Mouse (Mus musculus): Measurements from ENCODE around the gene Agrn. TPM values are rescaled to one million over a fixed set of nuclear protein-coding genes. Genes with fewer than 3 reads are reported as not detected.

The Agrn gene
- polyA plus RNA-seq, 1 experiment, result 139 TPM

DNA sequence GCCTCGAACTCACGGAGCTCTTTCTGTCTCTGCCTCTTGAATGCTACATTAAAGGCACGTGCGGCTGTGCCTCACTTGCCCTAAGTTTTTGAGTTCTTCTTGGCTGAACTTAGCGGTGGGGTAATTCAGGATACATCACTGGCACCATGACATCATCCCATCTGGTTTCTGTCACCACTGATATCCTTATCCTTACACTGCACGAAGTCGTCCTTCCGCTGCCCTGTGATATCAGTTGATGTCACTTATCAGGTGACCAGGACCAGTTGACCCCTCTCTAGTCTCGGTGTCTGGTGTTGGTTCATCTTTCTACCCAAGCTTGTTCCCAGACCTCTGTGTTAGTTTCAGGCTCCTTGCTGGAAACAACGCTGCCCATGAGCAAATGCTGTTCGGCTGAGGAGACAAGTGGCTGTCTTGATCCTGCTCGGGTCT lies 5.2 kb upstream of the Agrn start:
- no peak for DNase-seq (ENCODE audit: low spot score)

DNA sequence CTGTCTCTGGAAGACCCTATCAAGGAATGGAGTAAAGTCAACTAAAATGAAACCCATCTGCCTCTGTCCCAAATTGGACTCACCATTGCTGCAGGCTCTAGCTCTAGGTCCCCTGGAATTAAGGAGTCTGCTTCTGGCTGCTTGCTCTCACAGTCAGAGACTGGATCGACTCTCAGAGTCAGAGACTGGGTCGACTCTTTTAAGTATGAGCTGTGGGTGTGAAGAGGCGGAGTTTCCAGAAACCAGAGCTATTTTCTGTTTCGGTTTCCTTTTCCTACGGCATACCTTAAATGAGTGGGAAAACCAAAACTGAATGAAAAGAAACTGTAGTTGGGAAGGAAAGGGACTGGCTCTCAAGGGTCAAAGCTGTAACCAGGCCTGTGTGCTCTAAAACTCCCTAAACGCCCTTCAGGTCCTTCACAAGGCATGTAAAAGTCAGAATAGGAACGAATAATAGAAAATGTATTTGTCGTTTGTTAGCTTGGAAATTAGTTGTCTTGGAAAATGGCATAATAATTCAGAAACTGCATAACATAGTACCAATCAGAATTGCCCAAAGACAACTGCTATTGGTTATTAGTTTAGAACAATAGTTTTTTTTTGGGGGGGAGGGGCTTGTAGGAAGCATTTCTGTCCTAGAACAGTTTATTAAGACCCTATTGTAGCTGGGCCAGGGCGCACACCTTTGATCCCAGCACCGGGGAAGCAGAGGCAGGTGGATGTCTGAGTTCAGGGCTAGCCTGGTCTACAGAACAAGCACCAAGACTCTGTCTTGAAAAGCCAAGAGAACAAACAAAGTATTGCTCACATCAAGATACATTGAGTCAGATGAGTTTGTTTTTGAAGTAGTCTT lies 3.6 kb upstream of the Agrn start, which contains the start of gene Isg15:
Gene Isg15 (minus strand): TSS at position 196 of the 853 bp plus-strand sequence.
- no peak for DNase-seq (ENCODE audit: low spot score)

DNA sequence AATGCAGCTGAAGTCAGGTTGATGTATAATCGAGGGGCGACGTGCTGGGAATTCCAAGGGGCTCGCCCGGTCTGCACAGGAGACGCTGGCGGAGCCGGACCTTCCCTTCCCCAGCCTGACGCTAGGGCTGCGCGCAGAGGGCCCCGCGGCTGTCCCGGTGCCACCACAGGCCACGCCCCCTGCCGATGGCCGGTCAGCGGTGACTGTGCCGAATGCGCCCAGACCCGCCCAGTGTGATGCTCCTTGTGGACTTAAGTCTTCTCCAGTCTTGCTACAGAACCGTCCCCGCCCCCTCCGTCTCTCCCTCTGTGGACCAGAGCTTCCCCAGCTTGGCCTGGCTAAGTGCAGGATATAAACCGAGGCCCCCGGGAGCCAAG lies 529 bp upstream of the Agrn start:
- peak; percentile 76 for DNase-seq (ENCODE audit: low spot score)

DNA sequence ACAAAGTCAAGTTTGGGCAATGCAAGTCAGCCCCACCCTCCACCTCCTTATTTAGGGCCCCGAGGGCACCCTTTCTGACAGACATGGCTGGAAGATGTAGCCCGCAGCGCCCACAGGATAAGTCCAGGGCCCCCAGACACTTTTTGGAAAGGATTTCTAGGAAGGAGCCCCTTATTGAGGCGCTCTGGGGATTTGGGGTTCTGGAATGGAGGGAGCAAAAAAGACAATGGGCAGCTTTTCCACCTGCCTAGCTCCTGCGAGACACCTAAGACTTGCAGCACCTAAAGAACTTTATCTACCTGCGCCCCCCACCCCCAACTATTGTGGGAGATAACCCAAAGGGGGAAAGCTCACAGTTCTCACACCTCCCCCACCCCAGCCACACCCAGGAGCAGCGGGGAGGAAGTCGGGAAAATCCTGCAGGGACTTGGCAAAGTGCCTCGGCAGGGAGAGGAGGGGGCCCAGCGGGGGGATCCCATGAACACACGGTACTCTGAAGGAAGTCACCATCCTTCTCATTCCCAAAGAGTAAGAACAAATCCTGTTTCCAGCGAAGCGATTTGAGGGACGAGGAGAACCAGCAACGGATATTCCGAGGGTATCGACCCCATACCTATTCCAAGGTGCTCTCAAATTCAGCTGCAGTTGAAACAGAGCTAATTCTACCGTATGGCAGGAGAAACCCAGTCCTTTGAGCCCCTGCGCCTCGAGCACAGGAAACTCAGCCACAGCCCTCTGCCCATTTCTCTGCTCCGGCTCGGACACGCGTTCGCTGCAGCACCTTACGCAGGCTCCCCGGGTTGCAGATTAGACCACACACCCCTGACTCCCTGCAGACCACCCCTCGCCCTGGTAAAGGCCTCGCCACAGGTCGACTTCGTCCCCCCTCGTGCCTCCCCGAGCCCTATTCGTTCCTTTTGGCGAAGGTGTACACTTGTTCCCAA lies 1.1 kb downstream of the Agrn start:
- DNase-seq (ENCODE audit: low spot score), result no peak

DNA sequence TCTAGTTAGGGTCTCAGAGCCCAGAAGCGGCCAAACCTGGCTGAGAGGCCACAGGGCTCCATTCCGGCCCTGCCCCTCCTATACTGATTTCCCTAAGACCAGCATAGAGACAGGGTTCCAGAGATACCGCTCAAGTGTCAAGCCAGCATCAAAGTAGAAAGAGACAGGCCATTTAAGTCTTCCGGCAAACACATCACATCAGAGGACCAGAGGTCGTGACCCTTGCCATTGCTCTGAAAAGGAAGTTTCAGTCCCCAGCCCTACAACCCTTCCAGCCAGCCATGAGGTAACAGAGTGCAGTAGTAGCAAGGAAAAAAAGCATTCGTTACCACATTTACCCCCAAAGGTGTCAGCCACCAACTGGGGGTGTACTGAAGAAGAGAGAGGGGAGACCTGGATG lies 2.9 kb downstream of the Agrn start:
- no peak for DNase-seq (ENCODE audit: low spot score)

DNA sequence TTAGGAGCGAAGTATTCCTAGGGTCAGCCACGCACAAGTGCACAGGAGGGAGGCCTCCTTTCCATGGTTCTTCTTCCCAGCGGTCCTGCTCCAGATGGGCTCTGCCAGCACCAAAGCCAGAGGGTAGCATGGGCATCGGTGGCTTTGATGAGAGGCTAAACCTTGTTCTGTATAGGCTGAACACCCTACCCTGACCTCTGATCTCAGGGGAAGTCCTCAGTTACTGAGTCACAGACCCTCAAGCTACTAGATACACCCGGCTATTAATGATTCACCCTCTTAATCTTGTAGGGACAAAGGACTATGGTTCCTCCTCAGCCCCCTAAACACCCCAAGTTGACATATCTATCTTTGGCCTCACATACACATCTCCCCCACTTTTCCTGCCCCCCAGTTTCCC lies 3.4 kb downstream of the Agrn start:
- no peak for DNase-seq (ENCODE audit: low spot score)

DNA sequence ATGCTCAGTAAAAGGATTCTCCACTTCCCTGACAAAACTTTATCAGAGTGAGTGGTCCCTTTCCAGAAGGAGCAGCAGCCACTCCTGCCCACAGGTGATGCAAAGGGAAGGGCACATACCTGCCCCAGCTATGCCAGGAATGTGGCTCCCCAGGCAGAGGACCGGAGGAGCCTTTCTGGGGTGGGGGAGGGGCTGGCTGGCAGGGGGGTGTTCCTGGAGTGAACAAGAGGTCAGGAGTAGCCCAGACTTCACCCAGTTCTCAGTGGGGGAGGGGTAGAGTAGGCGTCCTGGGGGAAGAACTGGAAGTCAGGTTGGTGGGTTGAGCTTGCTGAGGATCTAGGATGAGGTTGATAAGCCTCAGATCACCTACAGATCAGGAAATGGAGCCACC lies 4.1 kb downstream of the Agrn start:
- DNase-seq (ENCODE audit: low spot score), result no peak

DNA sequence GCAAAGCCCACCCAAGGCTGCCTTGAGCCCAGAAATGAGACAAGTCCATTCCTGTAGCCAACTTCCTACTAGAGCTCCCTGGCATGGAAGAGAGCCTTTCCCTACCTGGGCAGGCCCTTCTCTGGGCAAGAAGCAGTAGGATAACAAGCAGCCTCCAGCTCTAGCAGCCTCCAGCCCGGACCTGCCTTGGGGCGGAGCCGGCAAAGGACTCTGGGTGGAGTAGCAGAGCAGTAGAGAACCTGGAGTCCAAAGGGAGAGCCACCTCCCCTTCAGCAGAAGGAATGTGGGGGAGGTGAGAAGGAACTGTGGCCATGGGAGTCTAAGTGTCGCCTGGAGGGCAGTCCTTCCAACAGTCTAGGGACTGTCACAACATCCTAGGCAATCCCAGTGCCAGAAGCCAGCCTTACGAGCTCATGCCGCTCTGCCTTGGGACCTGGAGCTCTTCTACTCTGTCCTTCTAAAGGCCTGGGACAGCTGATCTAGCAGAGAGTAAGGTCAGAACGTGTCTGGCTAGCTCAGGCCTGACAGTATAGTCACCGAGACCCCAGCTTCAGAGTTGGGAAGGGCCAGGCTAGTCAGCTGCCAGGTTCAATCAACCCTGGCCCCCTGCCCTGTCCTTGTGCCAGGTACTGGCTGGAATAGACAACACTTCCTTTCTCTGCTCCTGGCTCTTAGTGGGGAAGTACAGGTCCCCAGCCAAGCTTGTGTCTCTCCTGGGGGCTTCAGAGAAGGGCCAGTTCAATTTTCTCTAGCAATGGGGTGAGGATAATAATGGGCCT lies 4.7 kb downstream of the Agrn start:
- DNase-seq (ENCODE audit: low spot score), result peak; percentile 45

DNA sequence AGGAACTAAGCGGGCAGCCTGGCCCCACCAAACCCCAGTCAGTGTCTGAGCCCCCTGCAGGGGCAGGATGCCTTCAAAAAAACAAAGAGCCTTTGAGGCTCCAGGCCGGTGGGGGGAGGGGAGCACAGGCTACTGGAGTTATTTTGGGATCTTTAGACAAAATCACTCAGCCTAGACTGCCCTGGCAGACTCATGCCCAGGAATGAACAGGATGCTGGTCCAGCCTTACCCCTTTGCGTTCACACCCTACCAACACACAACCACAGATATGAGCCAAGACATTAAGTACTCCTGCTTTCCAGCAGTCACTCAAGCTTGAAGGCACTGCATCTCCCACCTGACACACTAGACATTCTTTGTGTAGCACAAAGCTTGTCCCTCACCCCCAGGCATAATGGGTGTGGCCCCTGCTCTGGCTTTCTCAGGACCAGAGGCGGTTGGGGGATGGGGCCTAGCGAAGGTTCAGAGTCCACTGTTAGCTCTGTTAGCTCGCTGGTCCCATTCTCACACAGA lies 8.4 kb downstream of the Agrn start:
- no peak for DNase-seq (ENCODE audit: low spot score)

DNA sequence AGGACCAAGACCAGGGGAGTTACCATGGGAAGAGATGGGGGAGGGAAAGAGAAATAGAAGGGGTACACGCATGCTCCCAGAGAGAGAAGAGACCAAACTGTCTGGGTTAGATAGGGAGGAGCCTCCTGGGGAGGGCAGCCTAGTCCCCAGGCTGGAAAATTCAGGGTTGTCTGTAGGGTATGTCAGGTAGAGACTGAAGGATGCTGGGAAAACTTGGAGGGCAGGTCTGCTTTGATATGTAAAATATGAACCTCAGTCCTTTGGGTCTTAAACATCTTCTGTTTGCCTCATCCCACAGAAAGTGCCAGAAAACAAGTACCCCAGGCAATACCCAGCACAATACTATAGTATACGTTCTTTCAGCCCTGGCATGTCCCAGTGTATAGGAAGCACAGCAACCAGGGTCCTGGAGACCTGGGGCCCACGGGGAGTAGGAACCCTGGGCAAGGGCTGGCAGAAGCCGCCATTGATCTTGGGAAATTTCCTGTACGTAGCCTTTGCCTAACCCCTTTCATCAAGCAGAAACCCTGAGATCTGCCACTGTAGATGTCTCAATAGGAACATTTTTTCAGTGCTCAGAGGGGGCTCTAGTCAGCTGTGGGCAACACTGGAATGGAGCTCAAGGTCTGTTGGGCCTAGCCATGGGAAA lies 9.0 kb downstream of the Agrn start:
- no peak for DNase-seq (ENCODE audit: low spot score)

DNA sequence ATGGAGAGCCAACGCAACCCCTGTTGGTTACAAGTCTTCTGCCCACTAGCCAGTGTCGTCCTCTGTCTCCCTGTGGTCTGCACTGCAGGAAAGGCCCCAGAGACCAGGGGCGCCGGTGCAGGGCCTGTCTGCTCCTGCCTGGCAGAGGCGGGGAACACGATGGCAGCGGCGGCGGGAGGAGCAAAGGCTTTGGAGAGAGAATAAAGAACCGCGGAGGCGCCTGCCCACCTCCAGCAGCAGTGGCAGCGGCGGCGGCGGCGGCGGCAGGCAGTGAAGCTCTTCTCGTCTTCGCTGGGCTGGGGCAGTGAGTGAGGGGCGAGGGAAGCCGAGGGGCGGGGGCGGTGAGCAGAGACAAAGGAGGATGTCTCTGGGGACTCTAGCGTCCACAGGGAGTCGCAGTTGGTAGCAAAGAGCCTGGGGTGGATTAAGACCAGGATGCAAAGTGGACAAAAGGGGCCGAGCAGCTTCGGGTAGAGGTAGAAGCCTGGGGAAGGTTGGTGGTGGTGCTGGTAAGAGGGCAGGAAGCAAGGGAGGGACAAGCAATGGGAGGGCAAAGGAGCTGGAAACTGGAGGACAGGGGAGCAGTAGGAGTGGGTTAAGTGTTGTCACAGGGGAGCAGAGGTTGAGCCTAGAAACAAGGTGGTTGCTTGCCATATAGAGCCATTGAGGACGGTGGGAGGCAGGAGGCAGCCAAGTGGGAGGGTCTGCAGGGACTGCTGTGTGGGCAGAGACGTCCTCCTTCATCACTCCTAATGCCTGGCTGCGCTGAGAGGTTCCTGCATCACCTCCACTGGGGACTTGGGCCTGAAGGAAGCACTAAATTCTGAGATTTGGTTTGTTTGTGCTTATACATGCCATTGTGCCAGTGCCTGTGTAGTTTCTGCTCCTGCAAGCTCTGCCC lies 11.1 kb downstream of the Agrn start:
- no peak for DNase-seq (ENCODE audit: low spot score)

DNA sequence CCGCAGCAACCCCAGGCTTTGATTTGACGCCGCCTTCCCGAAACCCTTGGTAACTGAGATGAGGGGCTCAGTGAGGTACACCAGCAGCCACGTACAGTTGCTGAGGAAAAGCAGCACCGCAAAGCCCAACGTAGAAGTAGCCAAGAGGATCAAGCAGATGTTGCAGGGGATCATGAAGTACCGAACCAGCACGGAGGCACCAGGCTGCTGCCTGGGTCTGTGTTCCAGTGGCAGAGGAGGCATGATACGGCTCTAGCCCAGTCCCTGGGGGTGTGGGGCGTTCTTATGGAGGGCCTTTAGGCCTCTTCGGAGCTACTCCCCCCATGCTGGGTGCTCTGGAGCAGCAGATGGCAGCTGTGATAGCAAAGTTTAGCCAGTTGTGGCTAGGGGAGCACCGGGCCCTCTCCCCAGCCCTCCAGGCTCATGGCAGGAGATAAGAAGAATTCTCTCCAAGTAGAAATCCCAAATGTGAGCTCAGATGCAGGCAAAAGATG lies 11.8 kb downstream of the Agrn start:
- DNase-seq (ENCODE audit: low spot score), result no peak

DNA sequence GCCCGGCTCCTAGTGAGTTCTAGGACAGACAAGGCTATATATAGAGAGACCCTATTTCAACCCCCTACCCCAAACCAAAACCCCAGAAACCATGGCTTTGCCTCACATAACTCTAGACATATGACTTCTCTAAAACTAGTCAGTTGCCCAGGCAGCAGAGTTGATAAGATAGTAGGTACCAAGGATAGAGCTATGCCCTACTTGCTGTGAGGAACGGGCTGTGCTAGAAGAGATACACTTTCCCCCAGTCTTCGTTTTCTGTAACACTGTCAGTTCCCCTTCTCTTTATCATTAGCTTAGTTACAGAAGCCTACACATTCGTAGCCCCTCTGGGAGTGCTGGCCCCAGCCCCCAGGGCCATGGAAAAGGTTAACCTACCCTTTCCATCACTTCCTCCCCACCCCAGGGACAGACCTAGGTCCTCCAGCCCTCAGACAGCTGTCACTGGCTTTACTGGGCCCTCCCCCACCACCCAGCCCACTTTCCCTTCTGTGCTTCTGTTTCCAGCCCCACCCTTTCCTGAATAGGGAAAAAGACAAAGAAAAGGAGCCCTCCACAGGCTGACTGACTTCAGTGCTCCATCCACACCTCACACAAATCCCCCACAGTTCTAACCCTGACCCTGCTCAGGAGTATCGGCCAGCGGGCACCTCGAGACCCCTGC lies 12.9 kb downstream of the Agrn start:
- DNase-seq (ENCODE audit: low spot score), result no peak

DNA sequence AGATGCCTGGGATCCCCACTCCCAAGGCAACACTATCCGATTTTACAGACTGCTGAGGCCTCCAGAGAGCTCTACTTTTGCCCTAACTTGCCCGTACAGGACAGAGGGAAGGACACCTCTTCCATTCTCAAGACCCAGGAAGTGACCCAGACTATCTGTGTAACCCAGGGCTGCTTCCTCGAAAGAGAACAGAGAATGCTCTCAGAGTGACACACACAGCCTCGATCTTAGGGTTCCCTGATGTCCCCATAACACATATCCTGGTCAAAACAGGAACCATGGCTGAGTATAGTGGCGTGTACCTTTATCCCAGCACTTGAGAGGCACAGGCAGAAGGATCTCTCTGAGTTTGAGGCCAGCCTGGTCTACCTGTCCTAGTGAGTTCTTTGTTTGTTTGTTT lies 13.5 kb downstream of the Agrn start:
- no peak for DNase-seq (ENCODE audit: low spot score)

DNA sequence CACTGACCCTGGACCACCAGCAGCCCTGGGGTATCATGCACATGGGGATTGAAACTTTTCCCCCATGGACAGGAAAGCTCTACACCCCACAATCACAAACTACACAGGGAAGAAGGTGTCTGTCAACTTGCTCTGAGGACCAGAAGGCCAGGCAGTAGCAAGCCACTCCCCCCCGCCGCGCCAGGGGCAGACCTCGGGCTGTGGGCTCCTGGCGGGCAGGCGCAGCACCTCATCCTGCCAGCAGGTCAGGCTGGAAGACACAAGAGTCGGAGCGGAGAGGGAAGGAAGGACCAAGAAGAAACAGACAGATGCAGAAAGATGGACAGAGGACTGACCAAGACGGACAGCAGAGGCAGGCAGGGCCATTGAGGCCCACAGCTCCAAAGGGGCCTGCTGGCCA lies 19.7 kb downstream of the Agrn start:
- no peak for DNase-seq (ENCODE audit: low spot score)

DNA sequence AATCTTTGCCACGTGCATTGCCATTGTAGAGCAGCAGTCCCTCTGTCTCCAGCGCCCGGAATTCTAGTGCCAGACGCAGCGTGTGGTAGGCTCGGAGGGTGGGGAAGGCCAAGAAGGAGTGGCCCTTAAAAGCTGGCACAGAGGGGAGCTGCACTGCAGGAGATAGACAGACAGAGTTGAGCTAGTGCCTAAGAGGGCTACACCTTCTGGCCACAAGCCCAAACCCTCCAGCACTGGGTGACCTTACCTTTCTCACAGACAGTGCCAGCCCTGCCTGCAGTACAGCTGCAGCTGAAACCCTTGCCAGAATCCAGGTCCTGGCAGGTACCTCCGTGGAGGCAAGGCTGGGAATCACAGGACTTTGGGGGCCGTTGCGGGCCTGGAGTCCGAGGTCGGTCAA lies 25.5 kb downstream of the Agrn start:
- DNase-seq (ENCODE audit: low spot score), result peak; percentile 14

DNA sequence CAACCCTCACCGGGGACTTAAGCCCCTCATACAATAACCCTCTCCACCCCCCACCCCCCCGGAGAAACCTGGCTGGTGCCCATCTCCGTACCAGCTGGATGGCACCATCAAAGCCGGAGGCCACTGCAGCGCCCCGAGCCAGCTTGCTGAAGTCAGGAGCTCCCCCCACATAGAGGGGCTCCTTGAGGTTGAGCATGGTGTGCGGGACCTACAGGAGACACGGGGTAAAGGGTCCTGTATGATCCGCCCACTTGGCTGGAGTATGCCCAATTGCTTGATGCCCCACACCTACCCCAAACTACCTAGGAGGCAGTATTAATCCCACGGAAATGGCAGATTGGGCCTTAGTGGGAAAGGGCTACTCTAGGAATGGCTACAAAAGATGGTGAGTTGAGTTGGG lies 28.2 kb downstream of the Agrn start:
- peak; percentile 14 for DNase-seq (ENCODE audit: low spot score)

DNA sequence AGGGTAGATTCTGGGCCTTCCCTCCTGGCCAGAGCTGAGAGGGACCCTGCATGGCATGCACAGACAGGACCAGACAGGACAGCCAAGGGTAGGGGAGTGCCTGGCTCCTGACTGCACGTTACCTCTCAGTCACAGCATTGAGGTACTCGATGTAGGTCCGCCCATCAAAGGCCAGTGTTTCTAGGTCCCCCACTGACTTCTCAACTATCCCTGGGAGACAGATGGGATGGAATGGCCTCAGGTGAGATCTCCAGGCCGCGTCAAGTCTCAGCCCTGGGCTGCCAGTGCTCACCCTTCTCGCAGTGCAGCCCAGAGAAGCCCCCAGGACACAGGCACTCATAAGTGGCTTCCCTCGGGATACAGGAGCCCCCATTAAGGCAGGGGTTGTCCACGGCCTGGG lies 28.7 kb downstream of the Agrn start:
- DNase-seq (ENCODE audit: low spot score), result peak; percentile 16

DNA sequence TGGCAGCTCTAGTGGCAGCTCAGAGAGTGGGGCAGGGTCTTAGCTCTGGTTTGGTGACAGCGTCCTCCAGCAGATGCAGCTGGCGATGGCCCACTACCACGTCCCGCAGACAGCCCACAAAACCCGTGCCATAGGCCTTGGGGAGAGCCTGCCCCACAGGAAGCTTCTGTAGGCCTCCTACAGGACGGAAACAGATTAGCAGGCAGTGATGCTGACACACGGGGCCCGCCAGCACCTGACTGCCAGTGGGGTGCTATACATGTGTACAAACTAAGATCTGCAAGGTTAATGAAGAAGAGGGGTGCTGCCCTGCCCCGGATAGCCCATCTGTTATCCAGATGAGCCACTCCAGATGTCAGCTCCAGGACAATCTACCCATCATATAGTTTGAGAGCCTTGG lies 30.8 kb downstream of the Agrn start:
- DNase-seq (ENCODE audit: low spot score), result no peak

All from urinary bladder, adult 2 months (tissue).